Mouse (Mus musculus): ENCODE measurements around the gene Tmem160.

Gene Tmem160

DNA sequence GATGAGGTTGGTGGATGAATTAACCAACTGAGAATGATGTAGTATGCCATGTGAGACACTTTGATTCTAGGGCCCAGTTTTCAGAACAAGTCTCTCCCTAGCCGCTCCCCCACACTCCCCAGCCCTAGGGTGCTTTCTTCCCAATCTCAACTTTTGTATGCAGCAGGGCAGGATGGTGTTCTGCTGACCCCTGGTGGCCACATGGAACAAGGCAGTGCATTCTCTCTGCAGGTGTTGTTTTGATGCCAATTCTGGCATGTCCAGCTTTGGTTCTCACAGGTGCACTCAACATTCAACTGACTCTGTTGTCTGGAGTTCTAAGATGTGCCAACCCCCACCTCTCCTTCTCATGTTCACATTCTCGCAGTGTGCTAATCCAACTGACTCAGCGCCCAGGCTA is 39.2 kb downstream of the Tmem160 start:
- DNase-seq (ENCODE audit: low spot score in 2 of 2), result peak; percentile 43 to 60

- no peak for DNase-seq (ENCODE audit: low spot score in 2 of 2)
Observed at GRCm38 (mm10) chr7:16492211-16492610, 39.6 kb downstream of the Tmem160 start.

DNA sequence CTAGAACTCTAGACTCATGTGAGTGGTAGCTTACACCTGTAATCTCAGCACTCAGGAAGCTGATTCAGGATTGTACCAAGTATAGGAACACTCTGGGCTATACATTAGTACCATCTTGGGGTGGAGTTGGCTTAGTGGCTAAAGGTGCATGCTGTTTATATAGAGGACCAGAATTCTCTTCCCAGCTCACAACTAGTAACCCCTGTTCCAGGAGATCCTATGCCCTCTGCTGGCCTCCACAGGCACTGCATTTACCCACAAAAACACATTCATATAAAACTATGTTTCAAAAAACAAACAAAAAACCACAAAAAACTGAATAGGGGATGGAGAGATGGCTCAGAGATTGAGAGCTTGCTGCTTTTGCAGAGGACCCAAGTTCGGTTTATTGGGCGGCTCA is 40.8 kb downstream of the Tmem160 start:
- peak in 1 of 2 experiments; percentile 22 for DNase-seq (ENCODE audit: low spot score in 2 of 2)

GRCm38 (mm10) chr7:16496260-16496659 is 43.7 kb downstream of the Tmem160 start:
- no peak for DNase-seq (ENCODE audit: low spot score in 2 of 2)

GRCm38 (mm10) chr7:16499671-16500104 is 47.1 kb downstream of the Tmem160 start:
- no peak for DNase-seq (ENCODE audit: low spot score in 2 of 2)

DNA sequence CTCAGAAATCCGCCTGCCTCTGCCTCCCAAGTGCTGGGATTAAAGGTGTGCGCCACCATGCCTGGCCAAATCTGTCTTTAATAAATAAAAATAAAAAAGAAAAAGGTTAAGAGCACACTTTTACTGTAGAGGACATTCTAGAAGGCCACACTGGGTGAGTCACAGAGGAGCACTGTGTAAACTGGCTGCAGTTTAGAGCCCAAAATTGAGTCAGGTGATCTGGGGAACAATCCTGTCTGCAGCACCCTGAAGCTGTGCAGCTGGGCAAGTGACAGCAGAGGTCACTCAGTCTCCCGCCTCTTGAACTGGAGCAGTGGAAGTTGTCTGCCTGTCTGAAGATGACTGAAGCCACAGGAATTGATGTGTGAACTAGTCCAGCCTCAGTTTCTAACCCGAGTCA is 49.0 kb downstream of the Tmem160 start:
- DNase-seq (ENCODE audit: low spot score in 2 of 2), result no peak

GRCm38 (mm10) chr7:16504573-16505225 is 52.1 kb downstream of the Tmem160 start:
- DNase-seq (ENCODE audit: low spot score in 2 of 2), result no peak
